Mouse (Mus musculus) right cerebral cortex, postnatal 4 days (tissue): ENCODE data around the gene Krtap4-6.
"Not testable (repeated sequence)": the region's sequence is repeated elsewhere in the genome, so short reads cannot be mapped to it uniquely, and the experiment has no call there.

ENCODE experiments used
- DNase-seq: peaks from one replicate; pipeline ENCODE4 v3.0.0-alpha.2; 2022

The Krtap4-6 gene

GRCm38 (mm10) chr11:99665860-99666259 is at the start of gene Krtap4-6:
TSS of gene Krtap4-6 (minus strand) at chr11:99665960.
- no peak for DNase-seq

- DNase-seq: no peak
These were observed 24.7 kb upstream of the Krtap4-6 start, which contains the start of gene Gm14190 for GRCm38 (mm10) chr11:99690463-99690862. TSS of gene Gm14190 (minus strand) at chr11:99690740.

GRCm38 (mm10) chr11:99685235-99685634 is 19.5 kb upstream of the Krtap4-6 start:
- not testable (repeated sequence) for DNase-seq

GRCm38 (mm10) chr11:99683481-99683880 is 17.7 kb upstream of the Krtap4-6 start:
- DNase-seq: no peak

GRCm38 (mm10) chr11:99662802-99663201 is 3.0 kb downstream of the Krtap4-6 start:
- no peak for DNase-seq

- no peak for DNase-seq
These were observed 6.5 kb downstream of the Krtap4-6 start for GRCm38 (mm10) chr11:99659256-99659655.

GRCm38 (mm10) chr11:99658467-99659010 is 7.2 kb downstream of the Krtap4-6 start, which contains the start of gene Gm11563:
TSS of gene Gm11563 (minus strand) at chr11:99658960.
- not testable (repeated sequence) for DNase-seq

- DNase-seq: no peak
These were observed 8.7 kb downstream of the Krtap4-6 start for GRCm38 (mm10) chr11:99657051-99657450.

GRCm38 (mm10) chr11:99650136-99650535 is 15.6 kb downstream of the Krtap4-6 start, which contains the start of gene Gm11555:
TSS of gene Gm11555 (minus strand) at chr11:99650236.
- no peak for DNase-seq

GRCm38 (mm10) chr11:99646444-99646843 is 19.3 kb downstream of the Krtap4-6 start:
- no peak for DNase-seq

- DNase-seq: no peak
These were observed 21.4 kb downstream of the Krtap4-6 start for GRCm38 (mm10) chr11:99644351-99644750.

GRCm38 (mm10) chr11:99643635-99644139 is 22.1 kb downstream of the Krtap4-6 start, which contains the start of gene Krtap4-7:
TSS of gene Krtap4-7 (minus strand) at chr11:99644089.
- not testable (repeated sequence) for DNase-seq

- no peak for DNase-seq
These were observed 24.8 kb downstream of the Krtap4-6 start for GRCm38 (mm10) chr11:99640926-99641325.

- DNase-seq: no peak
These were observed 28.7 kb downstream of the Krtap4-6 start for GRCm38 (mm10) chr11:99637086-99637485.

GRCm38 (mm10) chr11:99634653-99635134 is 31.1 kb downstream of the Krtap4-6 start, which contains the start of gene Krtap4-2:
TSS of gene Krtap4-2 (minus strand) at chr11:99635084.
- no peak for DNase-seq

GRCm38 (mm10) chr11:99633293-99633692 is 32.5 kb downstream of the Krtap4-6 start:
- no peak for DNase-seq

- DNase-seq: no peak
These were observed 34.9 kb downstream of the Krtap4-6 start for GRCm38 (mm10) chr11:99630890-99631289.

- no peak for DNase-seq
These were observed 37.6 kb downstream of the Krtap4-6 start, which contains the start of gene Krtap4-1 for GRCm38 (mm10) chr11:99628138-99628537. TSS of gene Krtap4-1 (minus strand) at chr11:99628238.

- no peak for DNase-seq
These were observed 45.4 kb downstream of the Krtap4-6 start, which contains the start of gene Gm11562 for GRCm38 (mm10) chr11:99620335-99620734. TSS of gene Gm11562 (minus strand) at chr11:99620435.
